Mouse (Mus musculus) limb, embryonic 10.5 days (tissue): ENCODE measurements at regions not wholly inside any gene's neighbourhood (a gene's known extent, or its start where the extent isn't known, plus 50 kb on each side); places are given as distances from the start of the nearest gene placed in this dataset.

Experiments used
- DNase-seq: peaks from one replicate; pipeline ENCODE4 v3.0.0-alpha.2; 2017; ENCODE audit warnings: low spot score
- H3K27ac ChIP-seq: fragments of 300-500 bp; sonication (generic); 2 replicates; pipeline ENCODE4 v1.5.1; 2016; ENCODE audit warnings: mild to moderate bottlenecking
- H3K27me3 ChIP-seq: fragments of 300-500 bp; sonication (generic); 2 replicates; pipeline ENCODE4 v1.6.1; 2016; ENCODE audit warnings: low read depth, mild to moderate bottlenecking; ENCODE audit not compliant: poor library complexity, severe bottlenecking
- H3K36me3 ChIP-seq: fragments of 300-500 bp; sonication (generic); 2 replicates; pipeline ENCODE4 v1.6.1; 2016; ENCODE audit warnings: mild to moderate bottlenecking, moderate library complexity
- H3K4me1 ChIP-seq: fragments of 300-500 bp; sonication (generic); 2 replicates; pipeline ENCODE4 v1.6.1; 2016
- H3K4me3 ChIP-seq: fragments of 300-500 bp; sonication (generic); 2 replicates; pipeline ENCODE4 v1.5.1; 2016; ENCODE audit warnings: mild to moderate bottlenecking, moderate library complexity
- H3K9me3 ChIP-seq: fragments of 300-500 bp; sonication (generic); replicated peaks from 2 replicates; pipeline ENCODE4 v1.6.1; 2016; ENCODE audit warnings: mild to moderate bottlenecking
- WGBS: fragments of 180-500 bp; shearing (Covaris S2); methylation state at CpG from one replicate; pipeline ENCODE4 v1.1.7; 2016; 5-methylcytosine and 5-hydroxymethylcytosine counted together

GRCm38 (mm10) chr11:39733434-39734076 is 961.4 kb downstream of the Mat2b start:
- no peaks in the 10 kb centered on the region for H3K4me1 ChIP-seq
- 91% methylated on average over 15 of the region's 15 CpGs for WGBS
- H3K4me3 ChIP-seq, result no peak overlapping the region
- DNase-seq, result no peak
- H3K27ac ChIP-seq, result no peak overlapping the region
- no peaks in the 10 kb centered on the region for H3K27me3 ChIP-seq
- no peaks in the 10 kb centered on the region for H3K36me3 ChIP-seq
- H3K9me3 ChIP-seq, result no peaks in the 10 kb centered on the region

DNA sequence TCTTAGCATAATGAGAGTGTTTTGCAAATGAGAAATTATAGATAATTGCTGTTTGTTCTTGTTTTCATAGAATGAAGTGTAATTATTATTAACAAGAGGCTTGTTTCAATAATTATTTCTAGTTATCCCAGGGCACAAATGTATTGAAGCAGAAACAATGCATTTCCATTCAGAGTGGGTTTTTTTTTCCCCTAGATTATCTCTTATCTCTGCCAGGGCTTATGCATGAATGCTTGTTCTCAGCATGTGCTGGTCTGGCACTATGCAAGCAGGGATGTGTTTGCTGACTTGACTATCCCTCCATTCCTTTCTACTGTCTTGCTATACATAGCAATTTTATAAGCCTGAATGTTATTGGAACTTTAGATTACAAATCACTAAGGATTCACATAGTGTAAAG is 971.4 kb downstream of the Mat2b start:
- Histone ChIP-seq H3K4me3 (no peak overlapping the region), H3K27ac (no peak overlapping the region), H3K36me3 (no peaks in the 10 kb centered on the region), H3K4me1 (no peaks in the 10 kb centered on the region), H3K9me3 (no peaks in the 10 kb centered on the region), H3K27me3 (no peaks in the 10 kb centered on the region)
- DNase-seq, result no peak

- WGBS, result 80% methylated on average over 2 of the region's 2 CpGs
- no peaks in the 10 kb centered on the region for H3K4me1 ChIP-seq
- H3K27me3 ChIP-seq, result no peaks in the 10 kb centered on the region
Observed at GRCm38 (mm10) chr11:39678521-39678920, 1016.5 kb downstream of the Mat2b start.

DNA sequence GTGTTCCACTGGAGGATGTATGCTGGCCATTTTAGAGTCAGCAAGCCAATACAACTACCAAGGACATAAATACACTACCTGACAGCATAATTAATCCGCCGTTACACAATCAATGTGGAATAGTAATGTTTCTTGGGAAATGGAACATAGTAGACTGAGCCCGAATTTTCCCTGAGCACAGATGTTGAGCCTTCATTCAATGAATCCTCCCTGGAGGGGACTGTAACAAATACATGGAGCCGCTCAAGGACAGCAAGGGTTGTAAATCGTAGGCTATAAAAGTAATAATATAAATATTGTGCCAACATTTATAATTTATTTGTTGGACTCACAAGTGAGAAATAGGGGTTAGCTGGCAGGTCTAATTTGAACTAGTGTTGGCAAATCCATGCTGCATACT is 1041.4 kb downstream of the Mat2b start:
- no peaks in the 10 kb centered on the region for H3K36me3 ChIP-seq
- no peak overlapping the region for H3K27ac ChIP-seq
- DNase-seq, result no peak
- H3K9me3 ChIP-seq, result no peaks in the 10 kb centered on the region
- 96% methylated on average over 5 of the region's 5 CpGs for WGBS
- no peaks in the 10 kb centered on the region for H3K4me1 ChIP-seq
- no peak overlapping the region for H3K4me3 ChIP-seq
- no peaks in the 10 kb centered on the region for H3K27me3 ChIP-seq

More at GRCm38 (mm10) chr11:39678521-39678920, 1016.5 kb downstream of the Mat2b start:
- Histone ChIP-seq H3K9me3 (no peaks in the 10 kb centered on the region), H3K36me3 (no peaks in the 10 kb centered on the region), H3K27ac (no peak overlapping the region), H3K4me3 (no peak overlapping the region)
- no peak for DNase-seq

DNA sequence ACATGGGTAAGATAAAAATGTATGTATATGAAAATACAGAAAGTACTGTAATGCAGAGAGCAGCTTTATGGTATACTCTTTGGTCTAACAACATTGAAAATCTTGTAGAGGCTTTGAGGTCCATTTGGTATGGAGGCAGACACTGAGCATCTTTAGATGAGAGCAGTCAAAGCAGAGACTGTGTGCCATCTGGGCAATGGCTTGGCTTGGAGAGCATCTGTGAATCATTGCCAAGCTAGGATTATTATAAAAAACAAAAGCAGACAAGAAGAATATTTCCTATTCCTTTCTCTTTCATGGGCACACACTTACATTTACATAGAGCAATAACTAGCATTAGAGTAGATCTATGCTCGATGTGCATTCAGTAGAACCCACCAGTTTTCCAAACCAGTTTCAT is 1075.6 kb downstream of the Mat2b start:
- H3K9me3 ChIP-seq, result no peaks in the 10 kb centered on the region
- WGBS, result 94% methylated on average over 1 of the region's 1 CpGs
- no peaks in the 10 kb centered on the region for H3K36me3 ChIP-seq
- H3K4me1 ChIP-seq, result no peaks in the 10 kb centered on the region
- DNase-seq, result no peak
- no peaks in the 10 kb centered on the region for H3K27me3 ChIP-seq
- no peak overlapping the region for H3K4me3 ChIP-seq
- no peak overlapping the region for H3K27ac ChIP-seq

DNA sequence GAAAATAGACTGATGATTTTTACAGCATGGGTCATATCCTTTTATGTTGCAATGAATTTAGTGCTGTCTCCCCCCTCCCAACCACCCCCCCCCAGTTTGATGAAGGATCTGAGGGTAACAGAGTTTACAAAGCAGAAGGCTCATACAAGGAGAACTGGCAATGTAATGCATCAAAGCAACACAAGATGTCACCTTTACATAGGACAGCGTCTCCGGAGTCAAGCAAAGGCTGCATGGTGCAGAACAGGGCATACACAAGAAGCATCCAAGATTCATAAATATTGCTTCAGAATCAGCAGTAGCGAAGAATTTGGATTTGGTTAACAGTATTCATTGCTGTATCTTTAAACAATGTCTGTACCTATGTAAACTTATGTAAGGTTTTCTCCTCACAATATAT is 1079.2 kb downstream of the Mat2b start:
- 89% methylated on average over 3 of the region's 3 CpGs for WGBS
- DNase-seq, result no peak

GRCm38 (mm10) chr11:39596479-39596878 is 1098.5 kb downstream of the Mat2b start:
- Histone ChIP-seq H3K9me3 (no peaks in the 10 kb centered on the region), H3K4me1 (no peaks in the 10 kb centered on the region), H3K27ac (no peak overlapping the region), H3K4me3 (no peak overlapping the region), H3K27me3 (no peaks in the 10 kb centered on the region), H3K36me3 (no peaks in the 10 kb centered on the region)
- DNase-seq, result no peak
- WGBS, result 29% methylated on average over 4 of the region's 4 CpGs

More for the DNA sequence above, 1079.2 kb downstream of the Mat2b start:
- Histone ChIP-seq H3K4me3 (no peak overlapping the region), H3K27me3 (no peaks in the 10 kb centered on the region), H3K27ac (no peak overlapping the region), H3K9me3 (no peaks in the 10 kb centered on the region), H3K36me3 (no peaks in the 10 kb centered on the region), H3K4me1 (no peaks in the 10 kb centered on the region)

DNA sequence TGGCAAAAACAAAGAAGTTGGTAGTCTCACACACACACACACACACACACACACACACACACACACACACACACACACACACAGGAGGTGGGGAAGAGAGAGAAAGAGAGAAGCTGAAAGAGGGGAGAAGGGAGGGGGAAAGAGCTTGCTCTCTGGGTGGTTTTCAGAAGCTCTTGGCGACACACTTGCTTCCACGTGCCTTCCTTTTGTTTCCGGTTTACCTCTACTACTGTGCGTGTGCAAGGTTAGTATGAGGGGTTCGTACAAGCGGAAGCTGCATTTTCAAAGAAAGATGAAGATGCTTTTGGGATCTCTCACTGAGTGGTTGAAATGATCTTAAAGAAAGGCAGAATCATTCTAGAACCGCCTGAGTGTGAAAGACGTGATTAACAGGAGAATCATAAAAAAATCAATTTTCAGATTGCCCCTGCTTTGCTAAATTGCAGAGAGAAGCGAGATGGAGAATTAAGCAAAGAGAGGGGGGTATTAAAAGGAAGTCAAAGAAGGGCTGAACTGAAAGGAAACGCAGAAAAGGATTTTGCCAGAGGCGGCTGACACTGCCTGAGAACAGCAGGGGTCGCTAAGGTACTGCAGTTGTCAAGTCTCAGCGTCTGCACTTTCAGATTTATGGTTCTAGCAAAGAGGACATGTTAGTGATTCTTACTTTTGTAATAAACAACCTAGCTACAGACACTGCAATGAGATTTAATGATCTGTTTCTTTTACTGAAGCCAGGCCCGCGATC is 1106.2 kb downstream of the Mat2b start:
- Histone ChIP-seq H3K27me3 (no peaks in the 10 kb centered on the region), H3K4me1 (peaks cover 11% of the 10 kb centered on the region), H3K9me3 (no peaks in the 10 kb centered on the region), H3K4me3 (peak overlapping the region; percentile 19; the same call in 1 of the 2 replicates), H3K27ac (no peak overlapping the region), H3K36me3 (no peaks in the 10 kb centered on the region)
- peak; percentile 68 for DNase-seq
- 22% methylated on average over 15 of the region's 15 CpGs for WGBS

GRCm38 (mm10) chr11:39558287-39558686 is 1136.7 kb downstream of the Mat2b start:
- WGBS, result 53% methylated on average over 3 of the region's 3 CpGs

GRCm38 (mm10) chr11:39550066-39550465 is 1144.9 kb downstream of the Mat2b start:
- H3K4me1 ChIP-seq, result no peaks in the 10 kb centered on the region
- WGBS, result 81% methylated on average over 3 of the region's 3 CpGs
- H3K9me3 ChIP-seq, result no peaks in the 10 kb centered on the region
- no peak overlapping the region for H3K27ac ChIP-seq
- no peak overlapping the region for H3K4me3 ChIP-seq
- no peaks in the 10 kb centered on the region for H3K36me3 ChIP-seq
- H3K27me3 ChIP-seq, result no peaks in the 10 kb centered on the region
- DNase-seq, result no peak

More at GRCm38 (mm10) chr11:39558287-39558686, 1136.7 kb downstream of the Mat2b start:
- Histone ChIP-seq H3K4me1 (no peaks in the 10 kb centered on the region), H3K4me3 (no peak overlapping the region), H3K27me3 (no peaks in the 10 kb centered on the region), H3K36me3 (no peaks in the 10 kb centered on the region), H3K9me3 (no peaks in the 10 kb centered on the region), H3K27ac (no peak overlapping the region)
- no peak for DNase-seq

DNA sequence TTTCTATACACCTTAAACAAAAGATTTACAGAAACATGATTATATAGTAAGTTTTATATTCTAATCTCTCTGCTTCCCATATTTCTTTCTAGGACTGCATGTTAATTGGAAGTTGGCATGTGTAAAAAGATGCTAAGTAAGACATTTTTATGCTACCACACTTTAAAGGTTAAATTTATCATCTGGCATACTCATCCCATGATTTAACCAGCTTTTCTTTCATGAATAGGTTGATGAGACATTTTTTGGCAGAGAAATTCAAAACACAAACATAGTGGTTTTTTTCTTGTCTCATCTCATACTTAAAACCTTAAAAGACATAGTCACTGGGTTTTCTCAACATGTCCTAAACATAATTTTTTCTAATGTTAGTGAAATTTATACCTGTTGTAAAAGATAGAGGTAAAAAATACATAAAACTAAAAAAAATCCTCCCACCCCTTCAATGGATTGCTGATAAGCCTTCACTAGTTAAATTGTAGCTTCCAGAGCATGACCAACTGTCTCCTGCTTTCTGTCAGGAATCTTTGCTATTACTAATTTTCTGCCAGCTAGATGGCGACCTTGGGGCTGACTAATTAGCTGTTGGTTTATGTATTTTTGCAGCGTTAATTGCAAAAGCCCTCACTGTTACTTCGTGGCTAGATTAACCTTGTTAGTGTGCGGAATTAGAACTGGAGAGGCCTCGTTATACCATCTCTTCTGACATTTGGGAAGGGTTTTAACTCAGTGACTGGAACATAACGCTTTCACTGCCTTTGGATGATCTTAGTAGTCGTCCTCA is 1169.9 kb downstream of the Mat2b start:
- Histone ChIP-seq H3K27me3 (no peaks in the 10 kb centered on the region), H3K36me3 (no peaks in the 10 kb centered on the region), H3K4me1 (no peaks in the 10 kb centered on the region), H3K27ac (no peak overlapping the region), H3K9me3 (no peaks in the 10 kb centered on the region), H3K4me3 (no peak overlapping the region)
- DNase-seq, result no peak
- 59% methylated on average over 7 of the region's 7 CpGs for WGBS

DNA sequence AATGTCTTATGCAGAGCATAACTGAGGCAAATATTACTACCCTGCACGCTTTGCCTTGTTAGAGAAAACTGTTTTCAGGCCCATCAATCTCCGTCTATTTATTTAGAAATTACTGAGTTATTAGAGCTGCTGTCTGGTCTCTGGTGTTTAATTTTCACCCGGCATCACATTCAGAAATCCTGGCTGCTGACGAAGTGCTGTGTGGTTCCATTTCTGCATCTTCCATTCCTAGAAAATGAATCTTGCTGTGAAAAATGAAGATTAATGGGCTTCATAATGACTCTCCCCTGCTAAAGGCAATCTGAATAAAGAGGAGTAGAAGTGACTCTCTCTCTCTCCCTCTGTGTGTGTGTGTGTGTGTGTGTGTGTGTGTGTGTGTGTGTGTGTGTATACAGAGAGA is 1199.8 kb downstream of the Mat2b start:
- no peak for DNase-seq
- no peaks in the 10 kb centered on the region for H3K36me3 ChIP-seq
- H3K27ac ChIP-seq, result no peak overlapping the region
- no peaks in the 10 kb centered on the region for H3K27me3 ChIP-seq
- no peaks in the 10 kb centered on the region for H3K4me1 ChIP-seq
- 78% methylated on average over 4 of the region's 4 CpGs for WGBS
- no peak overlapping the region for H3K4me3 ChIP-seq
- no peaks in the 10 kb centered on the region for H3K9me3 ChIP-seq

- no peak overlapping the region for H3K27ac ChIP-seq
- no peaks in the 10 kb centered on the region for H3K4me1 ChIP-seq
- no peaks in the 10 kb centered on the region for H3K27me3 ChIP-seq
- H3K4me3 ChIP-seq, result no peak overlapping the region
- H3K9me3 ChIP-seq, result no peaks in the 10 kb centered on the region
- 75% methylated on average over 8 of the region's 8 CpGs for WGBS
- no peak for DNase-seq
- H3K36me3 ChIP-seq, result no peaks in the 10 kb centered on the region
Observed at GRCm38 (mm10) chr11:39477136-39477535, 1217.9 kb downstream of the Mat2b start.
